ENCODE assay signal across 9 mouse cellular contexts in the genomic region with DNA sequence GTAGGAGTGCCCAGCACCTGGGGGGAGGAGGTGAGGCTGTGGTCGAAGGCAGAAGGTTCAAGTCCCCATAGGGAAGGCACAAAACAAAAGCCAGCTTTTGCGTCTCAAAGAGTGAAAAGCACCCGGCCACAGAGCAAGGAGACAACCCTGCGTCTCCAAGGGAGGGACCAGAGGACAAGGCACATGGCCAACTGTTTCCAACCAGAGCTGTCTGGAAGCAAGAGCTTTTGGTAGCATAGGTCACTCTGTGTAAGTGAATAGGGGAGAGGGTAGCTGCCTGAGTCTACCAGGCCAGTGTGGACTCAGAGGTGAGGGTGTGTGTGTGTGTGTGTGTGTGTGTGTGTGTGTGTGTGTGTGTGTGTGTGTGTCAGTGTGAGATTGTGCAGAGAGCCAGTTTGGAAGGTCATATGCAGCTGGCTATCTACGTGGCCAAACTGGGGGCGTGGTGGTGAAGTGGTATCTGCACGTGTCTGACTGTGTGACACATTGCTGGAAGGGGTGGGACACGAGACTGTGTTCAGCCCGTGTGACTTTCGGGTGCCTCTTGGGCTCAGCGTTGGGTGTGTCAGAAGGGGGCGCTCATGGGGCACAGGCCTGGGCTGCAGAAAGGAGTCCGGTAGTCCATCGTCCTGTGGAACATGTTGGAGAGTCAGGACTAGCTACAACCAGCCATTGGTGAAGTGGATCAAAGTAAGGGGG. TPM values are rescaled to one million over a fixed set of nuclear protein-coding genes. Genes with fewer than 3 reads are reported as not detected.
DNase-seq lines count a peak whose midpoint lies in the region; ATAC-seq and TF ChIP-seq lines count a peak whose summit lies in the region.
"Had no signal": no experiment of that assay in that cellular context is flagged by ENCODE, and none has a peak within 500 bp of the region (broad histone marks: within the 10 kb centered on the region; RNA-seq: fewer than 3 reads in every experiment).

No protein-coding gene starts in this region.

- ATAC-seq in forebrain, embryonic 15.5 days (replicated peaks), result no peak

- H3K4me3 ChIP-seq in thymus, adult 2 months (ENCODE audit: control insufficient read depth, insufficient read depth, low read length), result no peak overlapping the region
- H3K4me3 ChIP-seq in forebrain, embryonic 15.5 days, result no peak overlapping the region

- peak; percentile 17 for DNase-seq in thymus, adult 2 months
- no peak for DNase-seq in thymus, postnatal 0 days (ENCODE audit: low spot score)
- DNase-seq in gastrocnemius, adult 18-20 months (ENCODE audit: low spot score), result peak; percentile 77
- peak; percentile 52 to 60 for DNase-seq in kidney, adult 8-10 months
- DNase-seq in lung, postnatal 4 days, result peak; percentile 66 to 72
- no peak for DNase-seq in right cerebral cortex, adult 18-20 months
- no peak for DNase-seq in frontal cortex, adult 2 months (ENCODE audit: extremely low spot score in 1 of 2, low spot score in 1 of 2)

- no peaks in the 10 kb centered on the region for H3K9me3 ChIP-seq in forebrain, embryonic 15.5 days

- peaks cover 20% of the 10 kb centered on the region for H3K4me1 ChIP-seq in thymus, adult 2 months (replicated peaks; ENCODE audit: control insufficient read depth, insufficient read depth, low read length)
- H3K4me1 ChIP-seq in forebrain, embryonic 15.5 days, result 0 out of 2 replicates have a peak, but pooled peaks cover 8% of the 10 kb centered on the region

- no peak for TF ChIP-seq POLR2A in thymus, adult 2 months (IDR thresholded peaks at IDR 0.05; ENCODE audit: control insufficient read depth, extremely low read depth, insufficient read depth, low read length, poor library complexity)

- H3K4me2 ChIP-seq in forebrain, embryonic 15.5 days (replicated peaks), result no peak overlapping the region

- no peaks in the 10 kb centered on the region for H3K36me3 ChIP-seq in thymus, adult 2 months (ENCODE audit: control insufficient read depth, insufficient read depth, low read length)
- no peaks in the 10 kb centered on the region for H3K36me3 ChIP-seq in forebrain, embryonic 15.5 days

- H3K9ac ChIP-seq in forebrain, embryonic 15.5 days (replicated peaks), result no peak overlapping the region

- 67% methylated on average over 14 of the region's 14 CpGs for WGBS in thymus, adult 2 months
- 66% methylated on average over 14 of the region's 14 CpGs for whole genome bisulfite sequencing in forebrain, embryonic 15.5 days

- H3K27ac ChIP-seq in thymus, adult 2 months (ENCODE audit: control insufficient read depth, insufficient read depth, low read length), result no peak overlapping the region
- no peak overlapping the region for H3K27ac ChIP-seq in forebrain, embryonic 15.5 days (replicated peaks)

- no peak for TF ChIP-seq CTCF in thymus, adult 2 months (IDR thresholded peaks at IDR 0.05; ENCODE audit: borderline replicate concordance, control insufficient read depth, extremely low read depth, insufficient read depth, low read length, poor library complexity)

- H3K27me3 ChIP-seq in thymus, adult 2 months (ENCODE audit: control insufficient read depth, insufficient read depth, low read length), result no peaks in the 10 kb centered on the region
- no peaks in the 10 kb centered on the region for H3K27me3 ChIP-seq in forebrain, embryonic 15.5 days

RNA-seq across cellular contexts. Expression of gene Slc1a7, which starts 47.1 kb away (rescaled TPM):
- polyA plus RNA-seq in thymus, adult 2 months (2012; rRNA removed), result 0.18 and 0.23 TPM in 2 replicates
- not detected in 2 replicates for polyA plus RNA-seq in thymus, postnatal 0 days (2015; fragmentation: Nextera tagmentation; extraction: Ambion mirVana)
- under 1 TPM in 1 of 2 experiments, not detected in 1; 0.14 TPM for total RNA-seq in gastrocnemius, adult 18-20 months (2021)
- polyA plus RNA-seq in forebrain, embryonic 15.5 days (2015; fragmentation: Nextera tagmentation; extraction: Ambion mirVana), result 0.05 TPM in 1 of 2 replicates, not detected in the other
- 0.10 and 0.11 TPM in 2 replicates for polyA plus RNA-seq in frontal cortex, adult 2 months (2012; rRNA removed)
- total RNA-seq: layer of hippocampus, postnatal 25 days had no signal

Comparison
In these comparisons a context has a peak if more than half of its experiments do, and no peak if none do; other contexts are left out.
1. DNase-seq: peak in thymus, adult 2 months (single experiment), gastrocnemius, adult 18-20 months (single experiment), kidney, adult 8-10 months (2 of 2) and lung, postnatal 4 days (2 of 2); none in thymus, postnatal 0 days (single experiment), right cerebral cortex, adult 18-20 months (single experiment) and frontal cortex, adult 2 months (0 of 2).